Mouse (Mus musculus) cerebellum, adult 2 months (tissue): ENCODE data around the gene Ppp3ca.

Experiments
- CTCF ChIP-seq: fragments of 200-500 bp; IDR thresholded peaks from 2 replicates; pipeline ENCODE4 v1.5.1; 2011; ENCODE audit warnings: low read depth, mild to moderate bottlenecking, control low read depth, low read length, moderate library complexity, borderline replicate concordance; ENCODE audit not compliant: insufficient read depth
- POLR2A ChIP-seq: fragments of 200-500 bp; IDR thresholded peaks from 2 replicates; pipeline ENCODE4 v1.6.1; 2011; ENCODE audit warnings: low read length, control low read depth, borderline replicate concordance; ENCODE audit not compliant: insufficient read depth

- TF ChIP-seq POLR2A, result no peak
- no peak for TF ChIP-seq CTCF
Measured at GRCm38 (mm10) chr3:136785686-136786085, 115.8 kb downstream of the Ppp3ca start.
